Mouse (Mus musculus): ENCODE results near the gene Lax1. TPM values are rescaled to one million over a fixed set of nuclear protein-coding genes. Genes with fewer than 3 reads are reported as not detected.

Gene Lax1
- total RNA-seq, 1 experiment, result 1.4 TPM

DNA sequence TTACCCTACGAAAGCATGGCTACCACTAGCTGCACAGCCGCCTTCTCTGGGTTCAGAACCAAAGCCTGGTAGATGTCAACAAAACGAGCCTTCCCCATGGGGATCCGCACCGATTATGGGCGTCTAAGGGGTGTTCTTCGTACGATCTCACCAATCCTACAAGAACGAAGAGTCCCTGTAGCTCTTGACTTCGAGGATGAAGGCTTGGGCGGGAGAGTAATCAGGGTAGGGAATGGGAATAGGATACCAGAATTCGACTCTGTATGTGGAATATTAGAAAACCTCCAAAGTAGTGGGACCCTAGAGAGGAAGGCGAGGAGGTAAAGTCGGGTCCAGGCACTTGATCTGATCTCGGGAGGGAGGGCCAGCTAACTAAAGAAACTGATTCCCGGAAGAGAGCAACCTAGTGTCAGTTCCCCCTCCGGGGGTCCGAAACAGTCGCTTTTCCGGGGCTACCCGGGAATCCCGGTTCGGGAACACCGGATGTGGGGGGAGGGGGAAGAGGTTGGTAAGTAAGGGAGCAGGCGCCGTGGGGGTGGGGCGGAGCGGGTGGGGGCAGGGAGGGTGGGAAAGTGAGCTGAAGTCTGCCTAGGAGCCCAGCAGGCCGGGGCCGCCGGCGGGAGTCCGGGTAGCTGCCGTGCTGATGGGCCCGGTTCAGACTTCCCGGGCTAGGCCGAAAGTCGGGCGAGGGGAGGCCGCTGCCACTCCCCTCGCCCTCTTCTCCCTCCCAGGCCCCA lies 29.3 kb downstream of the Lax1 start, which contains the start of gene Zbed6:
Gene Zbed6 (minus strand): TSS at position 420 of the 737 bp plus-strand sequence.
- in situ Hi-C loops (cut with MboI; ENCODE audit: low sequenced_read_pairs in 2 of 2, unreplicated experiment in 2 of 2), result no loop called here
- peaks cover 8 to 12% of the 10 kb centered on the region in 2 experiments for H3K4me1 ChIP-seq (ENCODE audit: control insufficient read depth in 2 of 2, insufficient read depth in 2 of 2, low read length in 2 of 2, poor library complexity in 1 of 2)
- peak within 1 kb of the TSS; percentile 99 for H3K27ac ChIP-seq (ENCODE audit: insufficient read depth, low read depth, low read length, poor library complexity, severe bottlenecking)
- peak within 1 kb of the TSS; percentile 76 to 99 for H3K4me3 ChIP-seq (ENCODE audit: insufficient read depth in 1 of 2, low read depth in 1 of 2, low read length in 2 of 2, poor library complexity in 1 of 2, severe bottlenecking in 1 of 2)
- no peak for TF ChIP-seq MAFK (IDR thresholded peaks at IDR 0.05; ENCODE audit: insufficient read depth, low read depth, low read length)
- no peak for TF ChIP-seq ZNF384 (IDR thresholded peaks at IDR 0.05; ENCODE audit: low read depth, low read length)
- TF ChIP-seq CHD2 (IDR thresholded peaks at IDR 0.05; ENCODE audit: low read depth, low read length), result no peak; the same call in 1 of the 2 replicates
- TF ChIP-seq ZC3H11A (IDR thresholded peaks at IDR 0.05; ENCODE audit: borderline replicate concordance, low read depth, low read length), result no peak
- no peak for TF ChIP-seq HCFC1 (IDR thresholded peaks at IDR 0.05; ENCODE audit: borderline replicate concordance, insufficient read depth, low read length)
- peak within 1 kb of the TSS; percentile 99 for H3K9ac ChIP-seq (ENCODE audit: insufficient read depth, low read depth, low read length, poor library complexity, severe bottlenecking)
- H3K9me3 ChIP-seq (ENCODE audit: control insufficient read depth, insufficient read depth, low read depth, low read length), result no peaks in the 10 kb centered on the region
- peak; percentile 69 for DNase-seq (ENCODE audit: low read depth, low spot score)
- peaks cover 19% of the 10 kb centered on the region for H3K36me3 ChIP-seq (ENCODE audit: control insufficient read depth, insufficient read depth, low read length, poor library complexity, severe bottlenecking)

DNA sequence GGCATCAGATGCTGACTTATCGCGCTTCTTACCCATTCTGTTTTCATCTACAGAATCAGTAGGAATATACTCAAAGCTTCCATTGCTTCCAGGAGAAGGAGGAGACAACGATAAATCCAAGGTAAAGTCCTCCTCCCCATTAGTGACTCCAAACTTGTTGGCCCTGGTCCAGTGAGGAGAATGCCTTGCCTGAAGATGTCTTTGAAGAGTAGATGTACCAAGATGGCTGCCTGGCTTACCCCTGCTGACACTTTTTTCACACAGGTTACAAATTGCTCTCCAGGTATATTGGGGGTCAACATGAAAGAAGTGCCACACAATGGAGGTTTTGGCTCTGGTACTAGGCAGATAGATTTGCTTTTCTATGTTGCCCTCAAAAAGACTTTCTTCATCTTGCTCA lies 31.0 kb downstream of the Lax1 start:
- in situ Hi-C loops (cut with MboI; ENCODE audit: low sequenced_read_pairs in 2 of 2, unreplicated experiment in 2 of 2), result no loop called here
- H3K27ac ChIP-seq (ENCODE audit: insufficient read depth, low read depth, low read length, poor library complexity, severe bottlenecking), result no peak overlapping the region

GRCm38 (mm10) chr1:133656811-133657210 lies 33.1 kb downstream of the Lax1 start:
- H3K4me1 ChIP-seq (ENCODE audit: control insufficient read depth in 2 of 2, insufficient read depth in 2 of 2, low read length in 2 of 2, poor library complexity in 1 of 2), result peaks cover 3 to 6% of the 10 kb centered on the region in 2 experiments; a peak in 1 of 4 replicates
- TF ChIP-seq HCFC1 (IDR thresholded peaks at IDR 0.05; ENCODE audit: borderline replicate concordance, insufficient read depth, low read length) (no peak), CHD2 (IDR thresholded peaks at IDR 0.05; ENCODE audit: low read depth, low read length) (no peak), ZC3H11A (IDR thresholded peaks at IDR 0.05; ENCODE audit: borderline replicate concordance, low read depth, low read length) (no peak), MAFK (IDR thresholded peaks at IDR 0.05; ENCODE audit: insufficient read depth, low read depth, low read length) (no peak), ZNF384 (IDR thresholded peaks at IDR 0.05; ENCODE audit: low read depth, low read length) (no peak)
- H3K9me3 ChIP-seq (ENCODE audit: control insufficient read depth, insufficient read depth, low read depth, low read length), result no peaks in the 10 kb centered on the region
- H3K4me3 ChIP-seq (ENCODE audit: insufficient read depth in 1 of 2, low read depth in 1 of 2, low read length in 2 of 2, poor library complexity in 1 of 2, severe bottlenecking in 1 of 2), result no peak overlapping the region
- in situ Hi-C loops (cut with MboI; ENCODE audit: low sequenced_read_pairs in 2 of 2, unreplicated experiment in 2 of 2), result no loop called here
- H3K9ac ChIP-seq (ENCODE audit: insufficient read depth, low read depth, low read length, poor library complexity, severe bottlenecking), result no peak overlapping the region
- H3K27ac ChIP-seq (ENCODE audit: insufficient read depth, low read depth, low read length, poor library complexity, severe bottlenecking), result no peak overlapping the region
- DNase-seq (ENCODE audit: low read depth, low spot score), result no peak
- H3K36me3 ChIP-seq (ENCODE audit: control insufficient read depth, insufficient read depth, low read length, poor library complexity, severe bottlenecking), result peaks cover 22% of the 10 kb centered on the region

More for the DNA sequence above, 31.0 kb downstream of the Lax1 start:
- Histone ChIP-seq H3K36me3 (ENCODE audit: control insufficient read depth, insufficient read depth, low read length, poor library complexity, severe bottlenecking) (peaks cover 22% of the 10 kb centered on the region), H3K4me3 (ENCODE audit: insufficient read depth in 1 of 2, low read depth in 1 of 2, low read length in 2 of 2, poor library complexity in 1 of 2, severe bottlenecking in 1 of 2) (no peak overlapping the region), H3K9me3 (ENCODE audit: control insufficient read depth, insufficient read depth, low read depth, low read length) (no peaks in the 10 kb centered on the region), H3K9ac (ENCODE audit: insufficient read depth, low read depth, low read length, poor library complexity, severe bottlenecking) (no peak overlapping the region), H3K4me1 (ENCODE audit: control insufficient read depth in 2 of 2, insufficient read depth in 2 of 2, low read length in 2 of 2, poor library complexity in 1 of 2) (peaks cover 8 to 10% of the 10 kb centered on the region in 2 experiments)
- no peak for DNase-seq (ENCODE audit: low read depth, low spot score)
- TF ChIP-seq ZNF384 (IDR thresholded peaks at IDR 0.05; ENCODE audit: low read depth, low read length) (no peak), HCFC1 (IDR thresholded peaks at IDR 0.05; ENCODE audit: borderline replicate concordance, insufficient read depth, low read length) (no peak), ZC3H11A (IDR thresholded peaks at IDR 0.05; ENCODE audit: borderline replicate concordance, low read depth, low read length) (no peak), MAFK (IDR thresholded peaks at IDR 0.05; ENCODE audit: insufficient read depth, low read depth, low read length) (no peak)

GRCm38 (mm10) chr1:133653033-133653432 lies 36.9 kb downstream of the Lax1 start:
- in situ Hi-C loops (cut with MboI; ENCODE audit: low sequenced_read_pairs in 2 of 2, unreplicated experiment in 2 of 2), result loop anchor here in 1 of 2 experiments (5.0 kb wide), 1 partner anchor 36 kb away; no protein-coding TSS in a partner anchor
- Histone ChIP-seq H3K4me3 (ENCODE audit: insufficient read depth in 1 of 2, low read depth in 1 of 2, low read length in 2 of 2, poor library complexity in 1 of 2, severe bottlenecking in 1 of 2) (no peak overlapping the region), H3K9me3 (ENCODE audit: control insufficient read depth, insufficient read depth, low read depth, low read length) (no peaks in the 10 kb centered on the region), H3K36me3 (ENCODE audit: control insufficient read depth, insufficient read depth, low read length, poor library complexity, severe bottlenecking) (peaks cover 9% of the 10 kb centered on the region), H3K4me1 (ENCODE audit: control insufficient read depth in 2 of 2, insufficient read depth in 2 of 2, low read length in 2 of 2, poor library complexity in 1 of 2) (no peaks in the 10 kb centered on the region), H3K27ac (ENCODE audit: insufficient read depth, low read depth, low read length, poor library complexity, severe bottlenecking) (no peak overlapping the region), H3K9ac (ENCODE audit: insufficient read depth, low read depth, low read length, poor library complexity, severe bottlenecking) (no peak overlapping the region)
- no peak for TF ChIP-seq ZC3H11A (IDR thresholded peaks at IDR 0.05; ENCODE audit: borderline replicate concordance, low read depth, low read length)
- no peak for TF ChIP-seq ZNF384 (IDR thresholded peaks at IDR 0.05; ENCODE audit: low read depth, low read length)
- no peak for TF ChIP-seq CHD2 (IDR thresholded peaks at IDR 0.05; ENCODE audit: low read depth, low read length)
- no peak for TF ChIP-seq HCFC1 (IDR thresholded peaks at IDR 0.05; ENCODE audit: borderline replicate concordance, insufficient read depth, low read length)
- TF ChIP-seq MAFK (IDR thresholded peaks at IDR 0.05; ENCODE audit: insufficient read depth, low read depth, low read length), result no peak
- no peak for DNase-seq (ENCODE audit: low read depth, low spot score)

Measured in ES-E14 (cell line).